Mouse (Mus musculus) liver, embryonic 15.5 days (tissue): ENCODE data around the gene Agpat3. TPM values are rescaled to one million over a fixed set of nuclear protein-coding genes. Genes with fewer than 3 reads are reported as not detected.

ENCODE experiments used
- ATAC-seq: fragments of 200-750 bp; cut with Nextera tagmentation; 2 replicates; pipeline ENCODE4 v1.8.0; 2017; ENCODE audit warnings: moderate number of reproducible peaks, mild to moderate bottlenecking, moderate library complexity; ENCODE audit not compliant: insufficient read depth
- H3K27ac ChIP-seq: fragments of 300-500 bp; sonication (generic); replicated peaks from 2 replicates; pipeline ENCODE4 v1.5.1; 2015; ENCODE audit warnings: mild to moderate bottlenecking, inconsistent platforms
- H3K27me3 ChIP-seq: fragments of 300-500 bp; sonication (generic); 2 replicates; pipeline ENCODE4 v1.6.1; 2015; ENCODE audit warnings: mild to moderate bottlenecking, inconsistent platforms
- H3K36me3 ChIP-seq: fragments of 300-500 bp; sonication (generic); replicated peaks from 2 replicates; pipeline ENCODE4 v1.6.1; 2015; ENCODE audit warnings: moderate library complexity, mild to moderate bottlenecking, inconsistent platforms
- H3K4me1 ChIP-seq: fragments of 300-500 bp; sonication (generic); replicated peaks from 2 replicates; pipeline ENCODE4 v1.6.1; 2015; ENCODE audit warnings: inconsistent platforms
- H3K4me2 ChIP-seq: fragments of 300-500 bp; sonication (generic); 2 replicates; pipeline ENCODE4 v1.6.1; 2015; ENCODE audit warnings: moderate library complexity, mild to moderate bottlenecking, inconsistent platforms
- H3K4me3 ChIP-seq: fragments of 300-500 bp; sonication (generic); replicated peaks from 2 replicates; pipeline ENCODE4 v1.5.1; 2015; ENCODE audit warnings: mild to moderate bottlenecking, inconsistent platforms
- H3K9ac ChIP-seq: fragments of 300-500 bp; sonication (generic); 2 replicates; pipeline ENCODE4 v1.6.1; 2015; ENCODE audit warnings: moderate library complexity, mild to moderate bottlenecking, inconsistent platforms
- H3K9me3 ChIP-seq: fragments of 300-500 bp; sonication (generic); replicated peaks from 2 replicates; pipeline ENCODE4 v1.6.1; 2016; ENCODE audit warnings: inconsistent platforms
- WGBS: fragments of 180-500 bp; shearing (Covaris S2); methylation state at CpG from one replicate; pipeline ENCODE4 v1.1.7; 2015; ENCODE audit warnings: mixed read lengths; ENCODE audit not compliant: insufficient replicate concordance; 5-methylcytosine and 5-hydroxymethylcytosine counted together
- polyA plus RNA-seq: library from polyadenylated mRNA; unstranded; fragments of >200 nt; fragmentation: Nextera tagmentation; extraction: Ambion mirVana; gene quantifications from 2 replicates; pipeline ENCODE4 v1.2.1, GENCODE M21; 2015

The Agpat3 gene
- polyA plus RNA-seq, 1 experiment from 2014 or later: 33.1 TPM

- H3K4me2 ChIP-seq: no peak overlapping the region
- peak overlapping the region; percentile 53 for H3K27ac ChIP-seq
- H3K4me1 ChIP-seq: peaks cover 41% of the 10 kb centered on the region
- no peaks in the 10 kb centered on the region for H3K9me3 ChIP-seq
- H3K36me3 ChIP-seq: peaks cover 3% of the 10 kb centered on the region; the same call in 1 of the 2 replicates
- no peak overlapping the region for H3K9ac ChIP-seq
- 19% methylated on average over 3 of the region's 3 CpGs for WGBS
- H3K27me3 ChIP-seq: peaks cover 4% of the 10 kb centered on the region; the same call in 1 of the 2 replicates
- no peak for ATAC-seq
- no peak overlapping the region for H3K4me3 ChIP-seq
Measured at GRCm38 (mm10) chr10:78247206-78247605, 105.1 kb downstream of the Agpat3 start.

DNA sequence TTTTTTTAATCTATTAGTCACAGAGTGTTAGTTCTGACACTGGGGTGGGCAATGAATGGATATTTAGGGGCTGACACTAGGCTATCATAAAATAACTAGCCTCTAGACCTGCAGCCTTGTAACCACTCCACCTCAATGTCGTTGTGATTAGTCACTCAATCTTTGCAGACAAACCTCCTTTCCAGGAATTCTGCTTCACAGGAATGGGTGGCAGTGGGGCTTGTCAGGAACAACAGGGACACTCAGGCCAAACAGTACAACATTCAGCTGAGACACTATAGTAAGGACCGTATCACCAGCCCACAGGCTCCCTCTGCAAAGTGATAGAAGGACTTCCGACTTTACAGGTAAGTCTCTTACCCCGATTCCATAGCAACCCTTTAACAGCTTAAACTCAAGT is 105.6 kb downstream of the Agpat3 start:
- H3K4me1 ChIP-seq: peaks cover 45% of the 10 kb centered on the region
- H3K4me3 ChIP-seq: no peak overlapping the region
- no peak overlapping the region for H3K9ac ChIP-seq
- H3K36me3 ChIP-seq: peaks cover 6% of the 10 kb centered on the region; the same call in 1 of the 2 replicates
- peak overlapping the region; percentile 53 for H3K27ac ChIP-seq
- WGBS: 41% methylated on average over 4 of the region's 4 CpGs
- no peak overlapping the region for H3K4me2 ChIP-seq
- H3K27me3 ChIP-seq: no peaks in the 10 kb centered on the region; the same call in 1 of the 2 replicates
- no peaks in the 10 kb centered on the region for H3K9me3 ChIP-seq
- ATAC-seq: no peak

- Histone ChIP-seq H3K9me3 (no peaks in the 10 kb centered on the region), H3K4me3 (peak overlapping the region; percentile 85), H3K4me2 (peak overlapping the region; percentile 100), H3K36me3 (peaks cover 12% of the 10 kb centered on the region; the same call in 1 of the 2 replicates), H3K4me1 (peaks cover 60% of the 10 kb centered on the region), H3K27me3 (no peaks in the 10 kb centered on the region), H3K9ac (peak overlapping the region; percentile 91), H3K27ac (peak overlapping the region; percentile 89)
- 14% methylated on average over 7 of the region's 7 CpGs for WGBS
- peak; percentile 1; the same call in 1 of the 2 replicates for ATAC-seq
Measured at GRCm38 (mm10) chr10:78245225-78245547, 107.1 kb downstream of the Agpat3 start.

DNA sequence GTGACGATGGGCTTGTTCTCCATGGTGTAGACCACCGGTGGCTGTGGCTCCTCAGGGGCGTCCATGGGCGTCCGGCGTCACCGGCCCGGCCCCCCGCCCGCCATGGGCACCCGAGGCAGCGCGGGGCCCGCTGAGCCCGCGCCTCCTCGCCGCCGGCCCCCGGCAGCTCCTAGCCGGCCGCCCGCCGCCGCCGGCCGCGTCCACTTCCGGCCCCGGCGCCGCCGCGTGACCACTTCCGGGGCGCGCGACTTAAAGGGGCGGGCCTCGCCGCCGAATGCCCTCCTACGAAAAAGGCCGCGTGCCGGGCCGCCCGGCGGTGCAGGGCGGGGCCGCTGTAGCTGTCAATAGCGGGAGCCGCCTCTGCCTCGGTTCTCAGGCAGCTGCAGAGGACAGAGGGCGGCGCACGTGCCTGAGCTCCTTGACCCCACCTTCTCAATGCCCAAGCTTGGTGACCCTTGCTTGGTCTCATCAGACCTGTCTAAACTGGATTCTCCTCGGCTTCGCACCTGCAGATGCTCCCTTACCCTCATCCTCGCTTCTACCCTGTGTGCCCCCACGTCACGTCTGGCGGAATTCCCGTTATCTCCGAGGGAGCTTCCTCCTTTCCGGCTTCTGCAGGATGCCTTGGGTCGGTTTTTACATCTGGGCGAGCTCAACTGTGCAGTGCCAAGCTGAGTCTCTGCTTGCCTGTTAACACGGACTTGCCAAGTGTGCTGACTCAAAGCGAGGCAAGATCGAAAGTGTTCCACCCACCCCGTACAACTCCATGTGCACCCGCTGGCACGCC is 107.7 kb downstream of the Agpat3 start, which contains the start of gene Trappc10:
Gene Trappc10, minus strand, starts transcription at position 204 of the 787 bp plus-strand sequence.
- H3K27ac ChIP-seq: peak within 1 kb of the TSS; percentile 89
- under 1% methylated on average over 74 of the region's 74 CpGs for WGBS

GRCm38 (mm10) chr10:78244058-78244437 is 108.2 kb downstream of the Agpat3 start:
- WGBS: 0% methylated on average over 33 of the region's 33 CpGs
- Histone ChIP-seq H3K9ac (peak overlapping the region; percentile 91), H3K4me1 (peaks cover 71% of the 10 kb centered on the region)

More for the DNA sequence above, 107.7 kb downstream of the Agpat3 start, which contains the start of gene Trappc10:
- Histone ChIP-seq H3K36me3 (peaks cover 12% of the 10 kb centered on the region; the same call in 1 of the 2 replicates), H3K27me3 (no peaks in the 10 kb centered on the region), H3K9me3 (no peaks in the 10 kb centered on the region), H3K4me3 (peak within 1 kb of the TSS; percentile 85), H3K9ac (peak within 1 kb of the TSS; percentile 91), H3K4me2 (peak within 1 kb of the TSS; percentile 100), H3K4me1 (peaks cover 65% of the 10 kb centered on the region)
- ATAC-seq: peak; percentile 96

GRCm38 (mm10) chr10:78238926-78239325 is 113.4 kb downstream of the Agpat3 start:
- Histone ChIP-seq H3K4me2 (no peak overlapping the region), H3K4me3 (no peak overlapping the region), H3K27me3 (no peaks in the 10 kb centered on the region), H3K9ac (no peak overlapping the region), H3K4me1 (peaks cover 97% of the 10 kb centered on the region), H3K36me3 (peaks cover 16% of the 10 kb centered on the region), H3K9me3 (no peaks in the 10 kb centered on the region), H3K27ac (peak overlapping the region; percentile 65)
- no peak for ATAC-seq
- WGBS: 86% methylated on average over 6 of the region's 6 CpGs

More at GRCm38 (mm10) chr10:78244058-78244437, 108.2 kb downstream of the Agpat3 start:
- no peaks in the 10 kb centered on the region for H3K9me3 ChIP-seq
- peak; percentile 62 for ATAC-seq
- H3K36me3 ChIP-seq: peaks cover 12% of the 10 kb centered on the region; the same call in 1 of the 2 replicates
- H3K4me3 ChIP-seq: peak overlapping the region; percentile 85
- no peaks in the 10 kb centered on the region for H3K27me3 ChIP-seq
- H3K27ac ChIP-seq: peak overlapping the region; percentile 89
- H3K4me2 ChIP-seq: peak overlapping the region; percentile 100

DNA sequence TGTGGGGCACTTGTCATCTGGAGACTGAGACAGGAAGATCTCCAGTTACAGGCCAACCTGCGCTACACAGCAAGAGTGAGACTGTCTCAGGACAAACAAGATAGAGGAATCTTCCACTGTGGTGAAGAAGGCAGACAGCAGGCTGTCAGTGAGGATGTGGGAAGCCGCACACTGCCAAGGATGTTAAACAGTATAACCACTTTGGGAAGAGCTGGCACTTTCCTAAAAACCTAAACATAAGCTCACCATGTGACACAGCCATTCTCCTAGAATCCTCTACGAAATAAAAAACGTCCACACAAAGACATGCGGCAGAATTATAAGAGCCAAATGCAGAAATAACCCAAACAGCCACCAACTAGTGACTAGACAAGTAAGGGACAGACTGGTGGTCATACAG is 114.0 kb downstream of the Agpat3 start:
- 78% methylated on average over 5 of the region's 5 CpGs for WGBS
- H3K9ac ChIP-seq: no peak overlapping the region
- H3K27ac ChIP-seq: peak overlapping the region; percentile 65
- H3K9me3 ChIP-seq: no peaks in the 10 kb centered on the region
- no peak for ATAC-seq
- peaks cover 99% of the 10 kb centered on the region for H3K4me1 ChIP-seq
- no peak overlapping the region for H3K4me3 ChIP-seq
- H3K27me3 ChIP-seq: no peaks in the 10 kb centered on the region
- H3K4me2 ChIP-seq: no peak overlapping the region
- peaks cover 16% of the 10 kb centered on the region for H3K36me3 ChIP-seq

DNA sequence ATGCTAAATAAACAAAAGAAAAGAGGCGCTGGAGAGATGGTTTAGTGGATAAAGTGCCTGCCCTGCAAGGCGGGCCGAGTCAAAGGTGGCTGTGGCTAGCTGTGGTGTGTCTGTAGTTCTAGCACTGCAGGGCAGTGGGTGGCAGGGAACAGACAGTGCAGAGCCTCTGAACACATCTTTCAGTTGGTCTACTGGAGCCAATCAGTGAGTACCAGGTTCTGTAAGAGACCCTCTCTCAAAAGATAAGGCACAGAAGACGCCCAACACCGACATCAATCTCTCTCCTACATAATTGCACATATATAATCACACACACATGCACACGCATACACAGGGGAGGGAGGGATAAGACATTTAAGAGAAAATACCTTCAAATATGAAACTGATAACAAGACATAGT is 114.5 kb downstream of the Agpat3 start:
- peak; percentile 85 for ATAC-seq
- Histone ChIP-seq H3K27me3 (no peaks in the 10 kb centered on the region), H3K36me3 (peaks cover 20% of the 10 kb centered on the region), H3K9me3 (no peaks in the 10 kb centered on the region), H3K27ac (peak overlapping the region; percentile 65), H3K4me2 (peak overlapping the region; percentile 43), H3K9ac (peak overlapping the region; percentile 28; the same call in 1 of the 2 replicates), H3K4me1 (peaks cover 99% of the 10 kb centered on the region), H3K4me3 (no peak overlapping the region; the same call in 1 of the 2 replicates)
- 29% methylated on average over 6 of the region's 6 CpGs for WGBS

DNA sequence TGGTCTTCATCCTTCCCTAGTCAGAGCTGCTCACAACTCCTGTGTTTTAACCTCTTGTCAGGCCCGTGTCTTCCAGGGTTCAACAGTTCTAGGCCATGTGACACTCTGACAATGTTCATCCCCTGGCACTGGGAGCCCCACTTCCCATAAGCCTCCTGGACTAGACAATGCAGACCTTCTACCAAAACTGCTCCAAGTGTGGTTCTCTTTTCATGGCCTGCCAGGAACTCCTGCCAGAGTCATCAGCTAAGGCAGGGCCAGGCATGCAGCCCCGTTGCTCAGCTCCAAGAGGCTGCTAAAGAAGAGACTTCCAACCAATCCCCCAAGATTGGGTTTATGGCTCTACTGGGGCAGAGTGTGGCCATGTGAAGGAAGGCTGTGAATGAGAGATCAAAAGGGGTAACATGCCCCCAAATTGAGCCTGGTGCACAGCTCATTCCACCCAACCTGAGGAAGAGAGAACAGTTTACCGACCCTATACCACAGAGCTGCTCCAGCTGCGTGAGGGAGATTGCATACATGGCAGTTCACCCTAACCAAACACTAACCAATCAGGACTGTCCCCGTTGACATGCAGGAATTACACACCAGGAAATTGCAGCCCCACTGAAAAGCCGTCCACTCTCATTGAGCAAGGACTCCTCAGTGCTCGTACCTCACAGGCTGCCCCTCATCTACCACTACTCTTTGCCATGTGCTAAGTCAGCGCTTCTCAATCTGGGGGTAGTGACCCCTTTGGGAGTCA is 115.2 kb downstream of the Agpat3 start:
- H3K4me2 ChIP-seq: peak overlapping the region; percentile 43
- no peaks in the 10 kb centered on the region for H3K27me3 ChIP-seq
- H3K9me3 ChIP-seq: no peaks in the 10 kb centered on the region
- H3K27ac ChIP-seq: peak overlapping the region; percentile 65
- peak; percentile 43 for ATAC-seq
- no peak overlapping the region for H3K4me3 ChIP-seq
- H3K4me1 ChIP-seq: peaks cover 99% of the 10 kb centered on the region
- 42% methylated on average over 8 of the region's 8 CpGs for WGBS
- peak overlapping the region; percentile 19; the same call in 1 of the 2 replicates for H3K9ac ChIP-seq
- peaks cover 16% of the 10 kb centered on the region for H3K36me3 ChIP-seq

- ATAC-seq: no peak
- Histone ChIP-seq H3K4me3 (no peak overlapping the region), H3K9me3 (no peaks in the 10 kb centered on the region), H3K4me2 (no peak overlapping the region), H3K27me3 (no peaks in the 10 kb centered on the region), H3K9ac (no peak overlapping the region), H3K27ac (no peak overlapping the region), H3K4me1 (peaks cover 70% of the 10 kb centered on the region), H3K36me3 (peaks cover 37% of the 10 kb centered on the region)
- 70% methylated on average over 6 of the region's 6 CpGs for WGBS
Measured at GRCm38 (mm10) chr10:78233756-78234155, 118.5 kb downstream of the Agpat3 start.

DNA sequence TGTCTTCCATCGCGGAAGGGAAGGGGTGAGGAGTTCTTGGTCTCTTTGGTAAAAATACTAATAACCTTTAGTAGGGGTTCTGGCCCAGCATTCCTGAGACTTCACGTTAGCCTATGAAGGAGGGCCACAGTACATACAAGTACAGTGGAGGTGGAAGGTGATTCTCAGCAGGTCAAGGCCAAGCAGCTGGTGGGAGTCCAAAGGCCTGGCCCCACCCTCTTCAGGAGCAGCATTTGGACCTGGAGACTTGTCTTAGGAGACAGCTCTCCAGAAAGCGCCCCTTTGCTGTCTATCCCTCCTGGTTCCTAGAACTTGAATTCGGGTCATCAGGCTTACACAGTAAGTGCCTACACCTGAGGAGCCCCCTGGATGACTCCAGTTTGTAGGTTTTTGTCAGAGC is 119.1 kb downstream of the Agpat3 start:
- peaks cover 64% of the 10 kb centered on the region for H3K4me1 ChIP-seq
- no peak overlapping the region for H3K27ac ChIP-seq
- no peak overlapping the region for H3K4me3 ChIP-seq
- H3K9ac ChIP-seq: no peak overlapping the region
- no peaks in the 10 kb centered on the region for H3K27me3 ChIP-seq
- no peak for ATAC-seq
- H3K36me3 ChIP-seq: peaks cover 43% of the 10 kb centered on the region
- 88% methylated on average over 5 of the region's 5 CpGs for WGBS
- no peaks in the 10 kb centered on the region for H3K9me3 ChIP-seq
- no peak overlapping the region for H3K4me2 ChIP-seq
